Mouse (Mus musculus): ENCODE data around the gene Gm49380.

GRCm38 (mm10) chr9:44144718-44145060 lies 31.4 kb upstream of the Gm49380 start:
- TF ChIP-seq EP300 (IDR thresholded peaks at IDR 0.05) (no peak), CTCF (IDR thresholded peaks at IDR 0.05) (no peak)

Measured in lung, postnatal 0 days (tissue).